Mouse (Mus musculus): ENCODE results near the gene Siglece. TPM values are rescaled to one million over a fixed set of nuclear protein-coding genes. Genes with fewer than 3 reads are reported as not detected.

The Siglece gene
- polyA plus RNA-seq, 1 experiment from 2014 or later = 1.3 TPM

- ATAC-seq (ENCODE audit: low FRiP score, low TSS enrichment) = no peak
- Histone ChIP-seq H3K27me3 (ENCODE audit: control insufficient read depth, insufficient read depth, low read length) (no peaks in the 10 kb centered on the region), H3K4me2 (replicated peaks; ENCODE audit: low read depth) (no peak overlapping the region), H3K27ac (replicated peaks) (no peak overlapping the region), H3K9me3 (ENCODE audit: control insufficient read depth, low read length) (no peaks in the 10 kb centered on the region), H3K4me3 (ENCODE audit: low read depth, low read length) (no peak overlapping the region), H3K9ac (ENCODE audit: low read length) (no peak overlapping the region), H3K4me1 (replicated peaks; ENCODE audit: control insufficient read depth, insufficient read depth) (no peaks in the 10 kb centered on the region), H3K36me3 (ENCODE audit: control insufficient read depth, insufficient read depth, low read length) (no peaks in the 10 kb centered on the region)
- WGBS = 11% methylated on average over 10 of the region's 10 CpGs
- no peak for TF ChIP-seq EP300 (optimal IDR thresholded peaks at IDR 0.05)
- TF ChIP-seq CTCF (IDR thresholded peaks at IDR 0.05; ENCODE audit: low read depth) = no peak
- no peak for DNase-seq (ENCODE audit: low spot score)
These were observed 36.1 kb downstream of the Siglece start for GRCm38 (mm10) chr7:43623819-43624218.

GRCm38 (mm10) chr7:43622927-43623326 is 37.0 kb downstream of the Siglece start:
- DNase-seq (ENCODE audit: low spot score) = no peak
- Histone ChIP-seq H3K4me1 (replicated peaks; ENCODE audit: control insufficient read depth, insufficient read depth) (no peaks in the 10 kb centered on the region), H3K27me3 (ENCODE audit: control insufficient read depth, insufficient read depth, low read length) (no peaks in the 10 kb centered on the region), H3K27ac (replicated peaks) (no peak overlapping the region), H3K9ac (ENCODE audit: low read length) (no peak overlapping the region), H3K4me2 (replicated peaks; ENCODE audit: low read depth) (no peak overlapping the region), H3K9me3 (ENCODE audit: control insufficient read depth, low read length) (no peaks in the 10 kb centered on the region), H3K36me3 (ENCODE audit: control insufficient read depth, insufficient read depth, low read length) (no peaks in the 10 kb centered on the region), H3K4me3 (ENCODE audit: low read depth, low read length) (no peak overlapping the region)
- 79% methylated on average over 7 of the region's 7 CpGs for WGBS
- no peak for ATAC-seq (ENCODE audit: low FRiP score, low TSS enrichment)
- no peak for TF ChIP-seq EP300 (optimal IDR thresholded peaks at IDR 0.05)
- TF ChIP-seq CTCF (IDR thresholded peaks at IDR 0.05; ENCODE audit: low read depth) = no peak

- no peak for ATAC-seq (ENCODE audit: low FRiP score, low TSS enrichment)
- Histone ChIP-seq H3K27ac (replicated peaks) (no peak overlapping the region), H3K4me3 (ENCODE audit: low read depth, low read length) (no peak overlapping the region), H3K4me1 (replicated peaks; ENCODE audit: control insufficient read depth, insufficient read depth) (no peaks in the 10 kb centered on the region), H3K9ac (ENCODE audit: low read length) (no peak overlapping the region), H3K36me3 (ENCODE audit: control insufficient read depth, insufficient read depth, low read length) (no peaks in the 10 kb centered on the region), H3K4me2 (replicated peaks; ENCODE audit: low read depth) (no peak overlapping the region), H3K9me3 (ENCODE audit: control insufficient read depth, low read length) (no peaks in the 10 kb centered on the region), H3K27me3 (ENCODE audit: control insufficient read depth, insufficient read depth, low read length) (no peaks in the 10 kb centered on the region)
- no peak for TF ChIP-seq EP300 (optimal IDR thresholded peaks at IDR 0.05)
- no peak for TF ChIP-seq CTCF (IDR thresholded peaks at IDR 0.05; ENCODE audit: low read depth)
- DNase-seq (ENCODE audit: low spot score) = no peak
- WGBS = 88% methylated on average over 13 of the region's 14 CpGs
These were observed 46.0 kb downstream of the Siglece start for GRCm38 (mm10) chr7:43613816-43614551.

GRCm38 (mm10) chr7:43608316-43608824 is 51.6 kb downstream of the Siglece start:
- H3K27ac ChIP-seq (replicated peaks) = no peak overlapping the region
- no peak overlapping the region for H3K4me2 ChIP-seq (replicated peaks; ENCODE audit: low read depth)
- H3K36me3 ChIP-seq (ENCODE audit: control insufficient read depth, insufficient read depth, low read length) = no peaks in the 10 kb centered on the region
- H3K4me1 ChIP-seq (replicated peaks; ENCODE audit: control insufficient read depth, insufficient read depth) = no peaks in the 10 kb centered on the region
- 66% methylated on average over 7 of the region's 7 CpGs for WGBS
- ATAC-seq (ENCODE audit: low FRiP score, low TSS enrichment) (no peak), DNase-seq (ENCODE audit: low spot score) (no peak)
- TF ChIP-seq CTCF (IDR thresholded peaks at IDR 0.05; ENCODE audit: low read depth) = no peak
- no peak for TF ChIP-seq EP300 (optimal IDR thresholded peaks at IDR 0.05)
- no peak overlapping the region for H3K9ac ChIP-seq (ENCODE audit: low read length)
- no peak overlapping the region for H3K4me3 ChIP-seq (ENCODE audit: low read depth, low read length)
- H3K27me3 ChIP-seq (ENCODE audit: control insufficient read depth, insufficient read depth, low read length) = no peaks in the 10 kb centered on the region
- H3K9me3 ChIP-seq (ENCODE audit: control insufficient read depth, low read length) = no peaks in the 10 kb centered on the region

GRCm38 (mm10) chr7:43607743-43608287 is 52.1 kb downstream of the Siglece start:
- Histone ChIP-seq H3K4me2 (replicated peaks; ENCODE audit: low read depth) (no peak overlapping the region), H3K4me3 (ENCODE audit: low read depth, low read length) (no peak overlapping the region), H3K9me3 (ENCODE audit: control insufficient read depth, low read length) (no peaks in the 10 kb centered on the region), H3K4me1 (replicated peaks; ENCODE audit: control insufficient read depth, insufficient read depth) (no peaks in the 10 kb centered on the region), H3K9ac (ENCODE audit: low read length) (no peak overlapping the region), H3K27me3 (ENCODE audit: control insufficient read depth, insufficient read depth, low read length) (no peaks in the 10 kb centered on the region), H3K36me3 (ENCODE audit: control insufficient read depth, insufficient read depth, low read length) (no peaks in the 10 kb centered on the region), H3K27ac (replicated peaks) (no peak overlapping the region)
- no peak for ATAC-seq (ENCODE audit: low FRiP score, low TSS enrichment)
- TF ChIP-seq EP300 (optimal IDR thresholded peaks at IDR 0.05) (no peak), CTCF (IDR thresholded peaks at IDR 0.05; ENCODE audit: low read depth) (no peak)
- DNase-seq (ENCODE audit: low spot score) = no peak
- 30% methylated on average over 5 of the region's 5 CpGs for WGBS
